ENCODE assay signal across 9 mouse cellular contexts in genomic region chr4:125490661-125491504, GRCm38 (mm10). TPM values are rescaled to one million over a fixed set of nuclear protein-coding genes. Genes with fewer than 3 reads are reported as not detected.
DNase-seq lines count a peak whose midpoint lies in the region; ATAC-seq lines count a peak whose summit lies in the region.
"Had no signal": no experiment of that assay in that cellular context is flagged by ENCODE, and none has a peak within 500 bp of the region (broad histone marks: within the 10 kb centered on the region; RNA-seq: fewer than 3 reads in every experiment).

Gene Grik3 (plus strand): TSS chr4:125490700.

- 0 out of 2 replicates have a peak, but pooled peaks cover 5% of the 10 kb centered on the region for H3K4me1 ChIP-seq in heart, embryonic 16.5 days (ENCODE audit: control insufficient read depth, insufficient read depth, low read length)
- H3K4me1 ChIP-seq in hindbrain, embryonic 14.5 days (replicated peaks; ENCODE audit: control insufficient read depth, insufficient read depth, low read length): peaks cover 71% of the 10 kb centered on the region
- peaks cover 94% of the 10 kb centered on the region for H3K4me1 ChIP-seq in midbrain, embryonic 13.5 days (replicated peaks)

- peaks cover 99% of the 10 kb centered on the region for H3K27me3 ChIP-seq in heart, embryonic 16.5 days (ENCODE audit: control insufficient read depth, insufficient read depth, low read length)
- H3K27me3 ChIP-seq in hindbrain, embryonic 14.5 days (ENCODE audit: control insufficient read depth, insufficient read depth, low read length): peaks cover 82% of the 10 kb centered on the region
- H3K27me3 ChIP-seq in midbrain, embryonic 13.5 days: peaks cover 96% of the 10 kb centered on the region

- no peaks in the 10 kb centered on the region for H3K36me3 ChIP-seq in heart, embryonic 16.5 days (ENCODE audit: control insufficient read depth, insufficient read depth)
- no peaks in the 10 kb centered on the region for H3K36me3 ChIP-seq in hindbrain, embryonic 14.5 days (replicated peaks; ENCODE audit: control insufficient read depth, insufficient read depth)
- H3K36me3 ChIP-seq in midbrain, embryonic 13.5 days: no peaks in the 10 kb centered on the region

- ATAC-seq in heart, embryonic 16.5 days (replicated peaks; ENCODE audit: extremely low read depth, insufficient read depth, low FRiP score): no peak
- no peak for ATAC-seq in hindbrain, embryonic 14.5 days (ENCODE audit: low FRiP score)
- peak; percentile 13; the same call in 1 of the 2 replicates for ATAC-seq in midbrain, embryonic 13.5 days
- ATAC-seq in megakaryocyte-erythroid progenitor cell, adult 5-6 weeks (replicated peaks; ENCODE audit: low FRiP score, low TSS enrichment, poor library complexity, severe bottlenecking): no peak

- no peak within 1 kb of the TSS for H3K9ac ChIP-seq in heart, embryonic 16.5 days (ENCODE audit: low read length)
- H3K9ac ChIP-seq in hindbrain, embryonic 14.5 days: peak within 1 kb of the TSS; percentile 85
- peak within 1 kb of the TSS; percentile 82 for H3K9ac ChIP-seq in midbrain, embryonic 13.5 days (replicated peaks)

- H3K4me3 ChIP-seq in heart, embryonic 16.5 days (ENCODE audit: low read length): peak within 1 kb of the TSS; percentile 39
- H3K4me3 ChIP-seq in hindbrain, embryonic 14.5 days (replicated peaks; ENCODE audit: low read length): peak within 1 kb of the TSS; percentile 56
- peak within 1 kb of the TSS; percentile 61 for H3K4me3 ChIP-seq in midbrain, embryonic 13.5 days (replicated peaks)

- H3K27ac ChIP-seq in heart, embryonic 16.5 days (ENCODE audit: low read length): no peak within 1 kb of the TSS
- H3K27ac ChIP-seq in hindbrain, embryonic 14.5 days: peak within 1 kb of the TSS; percentile 88
- H3K27ac ChIP-seq in midbrain, embryonic 13.5 days: peak within 1 kb of the TSS; percentile 83

- H3K4me2 ChIP-seq in heart, embryonic 16.5 days (ENCODE audit: low read depth, low read length): peak within 1 kb of the TSS; percentile 55
- peak within 1 kb of the TSS; percentile 72 for H3K4me2 ChIP-seq in hindbrain, embryonic 14.5 days (replicated peaks)
- H3K4me2 ChIP-seq in midbrain, embryonic 13.5 days (replicated peaks): peak within 1 kb of the TSS; percentile 83

- DNase-seq in heart, adult 8-10 months (ENCODE audit: low spot score): no peak
- DNase-seq in embryo, embryonic 11 days: peak; percentile 56
- DNase-seq in hindbrain, embryonic 14.5 days (ENCODE audit: low spot score): no peak
- no peak for DNase-seq in kidney, postnatal 36 days
- no peak for DNase-seq in urinary bladder, postnatal 14 days (ENCODE audit: low spot score)

- no peaks in the 10 kb centered on the region for H3K9me3 ChIP-seq in heart, embryonic 16.5 days (replicated peaks; ENCODE audit: control insufficient read depth, low read length)
- H3K9me3 ChIP-seq in hindbrain, embryonic 14.5 days (ENCODE audit: control insufficient read depth, low read length): no peaks in the 10 kb centered on the region
- H3K9me3 ChIP-seq in midbrain, embryonic 13.5 days: no peaks in the 10 kb centered on the region

- WGBS in heart, embryonic 16.5 days: under 1% methylated on average over 77 of the region's 77 CpGs
- under 1% methylated on average over 60 of the region's 77 CpGs for WGBS in hindbrain, embryonic 14.5 days
- under 1% methylated on average over 76 of the region's 77 CpGs for WGBS in midbrain, embryonic 13.5 days

RNA-seq across cellular contexts. Expression of gene Grik3, which starts in this region (rescaled TPM):
- polyA plus RNA-seq in heart, embryonic 16.5 days (2015; fragmentation: Nextera tagmentation; extraction: Ambion mirVana): 0.12 and 0.16 TPM in 2 replicates
- under 1 TPM; 0.20 to 0.47 (median 0.31) TPM for total RNA-seq in heart, adult 8-10 months (2022)
- polyA plus RNA-seq in hindbrain, embryonic 14.5 days (2014; fragmentation: Nextera tagmentation; extraction: Ambion mirVana): 5.9 and 6.0 TPM in 2 replicates
- 3.1 and 3.6 TPM in 2 replicates for polyA plus RNA-seq in midbrain, embryonic 13.5 days (2015; fragmentation: Nextera tagmentation; extraction: Ambion mirVana)
- total RNA-seq in megakaryocyte-erythroid progenitor cell, adult 5-6 weeks (2014; fragmentation: Nextera tagmentation): not detected in 2 replicates
- not detected in 2 replicates for total RNA-seq in megakaryocyte-erythroid progenitor cell, adult 5-6 weeks (2017)
- total RNA-seq: liver, adult 2 months had no signal
